17 mouse cellular contexts compared by ENCODE assay signal in genomic region chr8:123959473-123959872, GRCm38 (mm10).
"Had no signal": no experiment of that assay in that cellular context is flagged by ENCODE, and none has a peak within 500 bp of the region (broad histone marks: within the 10 kb centered on the region; RNA-seq: fewer than 3 reads in every experiment).

No protein-coding gene starts in this region.

- ATAC-seq: lung, postnatal 0 days; midbrain, embryonic 13.5 days; midbrain, embryonic 15.5 days had no signal

- H3K27ac ChIP-seq: lung, embryonic 15.5 days; macrophage; midbrain, embryonic 13.5 days; midbrain, embryonic 15.5 days; neural tube, embryonic 12.5 days; stomach, embryonic 15.5 days; stomach, postnatal 0 days had no signal

- H3K9ac ChIP-seq: lung, embryonic 15.5 days; midbrain, embryonic 13.5 days; midbrain, embryonic 15.5 days; neural tube, embryonic 12.5 days; stomach, embryonic 15.5 days had no signal

- H3K4me2 ChIP-seq: lung, embryonic 15.5 days; midbrain, embryonic 11.5 days; midbrain, embryonic 13.5 days; midbrain, embryonic 15.5 days; neural tube, embryonic 12.5 days; stomach, embryonic 15.5 days had no signal

- H3K4me1 ChIP-seq: lung, embryonic 15.5 days; midbrain, embryonic 13.5 days; midbrain, embryonic 15.5 days; neural tube, embryonic 12.5 days; stomach, embryonic 15.5 days had no signal

- H3K9me3 ChIP-seq: lung, embryonic 15.5 days; megakaryocyte, embryonic 14.5 days; midbrain, embryonic 13.5 days; midbrain, embryonic 15.5 days; neural tube, embryonic 12.5 days; stomach, embryonic 15.5 days had no signal

- H3K27me3 ChIP-seq: lung, embryonic 15.5 days; megakaryocyte, embryonic 14.5 days; midbrain, embryonic 13.5 days; midbrain, embryonic 15.5 days; neural tube, embryonic 12.5 days; stomach, embryonic 15.5 days had no signal

- H3K4me3 ChIP-seq: lung, embryonic 15.5 days; megakaryocyte, embryonic 14.5 days; midbrain, embryonic 13.5 days; midbrain, embryonic 15.5 days; neural tube, embryonic 12.5 days; stomach, embryonic 15.5 days had no signal

- DNase-seq: lung, adult 2 months; lung, postnatal 14 days; lung, postnatal 36 days; right cerebral cortex, postnatal 14 days; thymus, adult 2 months; thymus, postnatal 25 days; thymus, postnatal 4 days had no signal
